Mouse (Mus musculus) lung, embryonic 15.5 days (tissue): ENCODE results near the gene Glmp. TPM values are rescaled to one million over a fixed set of nuclear protein-coding genes. Genes with fewer than 3 reads are reported as not detected.
A peak's percentile ranks its signal among the peaks of the same experiment; 100 is the strongest.
"Not testable (repeated sequence)": the region's sequence is repeated elsewhere in the genome, so short reads cannot be mapped to it uniquely, and the experiment has no call there.

Source experiments
- ATAC-seq: fragments of 200-750 bp; cut with Nextera tagmentation; 2 replicates; pipeline ENCODE4 v1.8.0; 2017; ENCODE audit warnings: moderate number of reproducible peaks, borderline replicate concordance; ENCODE audit not compliant: low FRiP score, low TSS enrichment; ENCODE audit errors: extremely low read depth
- H3K27ac ChIP-seq: fragments of 300-500 bp; sonication (generic); 2 replicates; pipeline ENCODE4 v1.5.1; 2015; ENCODE audit warnings: moderate library complexity, mild to moderate bottlenecking, inconsistent platforms
- H3K27me3 ChIP-seq: fragments of 300-500 bp; sonication (generic); 2 replicates; pipeline ENCODE4 v1.6.1; 2015; ENCODE audit warnings: inconsistent platforms
- H3K36me3 ChIP-seq: fragments of 300-500 bp; sonication (generic); 2 replicates; pipeline ENCODE4 v1.6.1; 2015; ENCODE audit warnings: inconsistent platforms
- H3K4me1 ChIP-seq: fragments of 300-500 bp; sonication (generic); 2 replicates; pipeline ENCODE4 v1.6.1; 2015; ENCODE audit warnings: inconsistent platforms
- H3K4me2 ChIP-seq: fragments of 300-500 bp; sonication (generic); 2 replicates; pipeline ENCODE4 v1.6.1; 2015; ENCODE audit warnings: inconsistent platforms, mild to moderate bottlenecking, moderate library complexity
- H3K4me3 ChIP-seq: fragments of 300-500 bp; sonication (generic); 2 replicates; pipeline ENCODE4 v1.5.1; 2015; ENCODE audit warnings: mild to moderate bottlenecking, inconsistent platforms
- H3K9ac ChIP-seq: fragments of 300-500 bp; sonication (generic); 2 replicates; pipeline ENCODE4 v1.6.1; 2015; ENCODE audit warnings: inconsistent platforms
- H3K9me3 ChIP-seq: fragments of 300-500 bp; sonication (generic); 2 replicates; pipeline ENCODE4 v1.6.1; 2016; ENCODE audit warnings: inconsistent platforms
- WGBS: fragments of 180-500 bp; shearing (Covaris S2); methylation state at CpG from one replicate; pipeline ENCODE4 v1.1.7; 2015; 5-methylcytosine and 5-hydroxymethylcytosine counted together
- polyA plus RNA-seq: library from polyadenylated mRNA; unstranded; fragments of >200 nt; fragmentation: Nextera tagmentation; extraction: Ambion mirVana; gene quantifications from 2 replicates; pipeline ENCODE4 v1.2.1, GENCODE M21; 2015

The Glmp gene
- polyA plus RNA-seq, 1 experiment from 2014 or later, result 203 TPM

GRCm38 (mm10) chr3:88365705-88366361, 41.0 kb downstream of the Glmp start:
- H3K27me3 ChIP-seq, result peaks cover 13% of the 10 kb centered on the region
- H3K4me3 ChIP-seq, result no peak overlapping the region
- WGBS, result 36% methylated on average over 34 of the region's 34 CpGs
- no peak for ATAC-seq
- no peak overlapping the region for H3K27ac ChIP-seq
- no peak overlapping the region for H3K9ac ChIP-seq
- peaks cover 18% of the 10 kb centered on the region for H3K36me3 ChIP-seq
- no peaks in the 10 kb centered on the region; the same call in 1 of the 2 replicates for H3K9me3 ChIP-seq
- H3K4me1 ChIP-seq, result peaks cover 18% of the 10 kb centered on the region
- no peak overlapping the region for H3K4me2 ChIP-seq

DNA sequence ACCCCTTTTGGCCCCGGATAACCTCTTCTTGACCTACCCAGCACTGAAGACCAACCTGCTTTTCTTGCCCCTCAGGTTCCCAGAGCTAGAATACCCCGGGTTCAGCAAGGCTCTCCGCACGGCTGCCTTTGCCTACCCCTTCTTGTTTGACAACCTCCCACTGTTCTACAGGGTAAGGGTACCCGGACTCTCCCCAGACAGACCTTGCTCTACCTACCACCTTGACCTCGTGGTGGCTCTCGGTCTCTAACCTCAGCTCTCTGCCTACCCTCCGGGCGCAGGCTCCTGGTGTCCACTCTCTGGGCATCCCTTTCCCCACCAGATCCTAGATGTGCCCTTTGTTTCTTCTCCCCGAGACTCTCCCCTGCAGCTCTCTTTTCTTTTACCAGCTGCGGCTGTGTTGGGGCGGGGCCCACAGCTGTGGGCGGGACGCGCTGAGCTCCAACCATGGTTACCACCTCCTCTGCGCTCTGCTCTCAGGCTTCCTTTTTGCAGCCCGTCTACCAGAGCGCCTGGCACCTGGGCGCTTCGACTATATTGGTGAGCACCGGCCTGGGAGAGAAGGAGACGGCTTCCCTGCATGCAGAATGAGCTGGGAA, 42.1 kb downstream of the Glmp start:
- not testable (repeated sequence) for H3K27ac ChIP-seq, H3K9me3 ChIP-seq, H3K36me3 ChIP-seq, H3K9ac ChIP-seq
- Histone ChIP-seq H3K4me2 (peak overlapping the region; percentile 49; the same call in 1 of the 2 replicates), H3K27me3 (peaks cover 13% of the 10 kb centered on the region), H3K4me3 (peak overlapping the region; percentile 19; the same call in 1 of the 2 replicates), H3K4me1 (peaks cover 18% of the 10 kb centered on the region)
- peak; percentile 61; the same call in 1 of the 2 replicates for ATAC-seq
- WGBS, result 9% methylated on average over 21 of the region's 22 CpGs

DNA sequence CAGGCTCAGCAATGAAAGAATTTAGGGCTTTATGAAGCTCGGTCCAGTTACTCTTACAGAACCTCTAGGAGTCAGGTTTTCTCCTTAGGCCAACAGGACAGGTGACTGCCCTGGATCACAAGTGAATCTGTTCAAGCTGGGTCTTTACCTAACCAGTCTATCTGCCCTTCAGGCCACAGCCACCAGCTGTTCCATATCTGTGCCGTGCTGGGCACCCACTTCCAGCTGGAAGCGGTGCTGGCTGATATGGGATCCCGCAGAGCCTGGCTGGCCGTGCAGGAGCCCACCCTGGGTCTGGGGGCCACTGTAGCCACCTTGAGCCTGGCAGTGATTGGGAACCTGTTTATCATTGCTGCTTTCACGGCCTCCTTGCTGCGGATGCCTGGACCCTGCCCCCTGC, 42.7 kb downstream of the Glmp start:
- WGBS, result 45% methylated on average over 3 of the region's 7 CpGs

DNA sequence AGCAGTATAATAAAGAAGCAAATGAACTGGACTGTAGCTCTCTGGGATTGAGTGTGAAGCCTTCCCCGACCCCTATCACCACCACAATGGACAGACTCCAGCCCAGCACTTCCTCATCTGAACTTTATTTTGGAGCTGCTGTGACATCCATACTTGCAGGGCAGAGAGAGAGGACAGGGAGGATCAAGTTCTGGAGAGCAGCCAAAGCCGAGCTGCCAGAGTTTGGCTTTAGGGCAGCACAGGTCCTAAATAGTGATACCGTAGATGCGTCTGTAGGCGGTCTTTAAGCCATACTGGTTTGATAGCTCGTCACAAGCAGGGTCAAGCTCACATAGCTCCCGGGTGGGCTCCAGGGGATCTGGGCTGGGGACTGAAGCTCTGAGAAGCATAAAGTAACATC, 43.7 kb downstream of the Glmp start:
- WGBS, result 66% methylated on average over 7 of the region's 7 CpGs
- not testable (repeated sequence) for H3K9me3 ChIP-seq, H3K4me2 ChIP-seq, H3K36me3 ChIP-seq, H3K4me3 ChIP-seq, H3K27ac ChIP-seq, ATAC-seq, H3K9ac ChIP-seq
- Histone ChIP-seq H3K27me3 (peaks cover 13% of the 10 kb centered on the region), H3K4me1 (peaks cover 17% of the 10 kb centered on the region)

More for the DNA sequence above, 42.7 kb downstream of the Glmp start:
- H3K9ac ChIP-seq, ATAC-seq, H3K9me3 ChIP-seq, H3K36me3 ChIP-seq, H3K4me2 ChIP-seq, H3K27ac ChIP-seq, H3K4me3 ChIP-seq: not testable (repeated sequence)
- H3K4me1 ChIP-seq, result peaks cover 18% of the 10 kb centered on the region
- peaks cover 13% of the 10 kb centered on the region for H3K27me3 ChIP-seq

GRCm38 (mm10) chr3:88372643-88373042, 47.8 kb downstream of the Glmp start, which contains the start of gene Bglap3:
Gene Bglap3 (minus strand): TSS chr3:88372743.
- H3K9me3 ChIP-seq, H3K4me1 ChIP-seq, H3K36me3 ChIP-seq, ATAC-seq, H3K27me3 ChIP-seq, H3K9ac ChIP-seq, H3K4me2 ChIP-seq, H3K4me3 ChIP-seq, H3K27ac ChIP-seq: not testable (repeated sequence)
- WGBS, result 89% methylated on average over 9 of the region's 9 CpGs

GRCm38 (mm10) chr3:88375750-88376626, 51.2 kb downstream of the Glmp start:
- not testable (repeated sequence) for H3K36me3 ChIP-seq, H3K9me3 ChIP-seq, H3K9ac ChIP-seq, H3K4me1 ChIP-seq, H3K27me3 ChIP-seq, H3K27ac ChIP-seq
- peak overlapping the region; percentile 12; the same call in 1 of the 2 replicates for H3K4me3 ChIP-seq
- WGBS, result 10% methylated on average over 19 of the region's 19 CpGs
- peak; percentile 79; the same call in 1 of the 2 replicates for ATAC-seq
- peak overlapping the region; percentile 45 for H3K4me2 ChIP-seq

- not testable (repeated sequence) for H3K27ac ChIP-seq, H3K27me3 ChIP-seq, H3K36me3 ChIP-seq, H3K9me3 ChIP-seq, H3K9ac ChIP-seq, H3K4me1 ChIP-seq
- Histone ChIP-seq H3K4me3 (peak overlapping the region; percentile 12; the same call in 1 of the 2 replicates), H3K4me2 (peak overlapping the region; percentile 45)
- ATAC-seq, result peak; percentile 15; the same call in 1 of the 2 replicates
- WGBS, result 17% methylated on average over 7 of the region's 7 CpGs
Observed at GRCm38 (mm10) chr3:88376644-88377043, 51.8 kb downstream of the Glmp start.

- not testable (repeated sequence) for H3K9me3 ChIP-seq, H3K4me1 ChIP-seq, H3K27me3 ChIP-seq, H3K9ac ChIP-seq, H3K27ac ChIP-seq, H3K36me3 ChIP-seq, H3K4me3 ChIP-seq, ATAC-seq, H3K4me2 ChIP-seq
- WGBS, result 64% methylated on average over 4 of the region's 5 CpGs
Observed at GRCm38 (mm10) chr3:88378599-88378998, 53.8 kb downstream of the Glmp start, which contains the start of gene Bglap2. Gene Bglap2 (minus strand): TSS chr3:88378699.

Other genes starting within 250 kb of the Glmp start
- gene Ttc24, start 246.7 kb upstream of the Glmp start, polyA plus RNA-seq, result not detected in 2 replicates
- 25.2 and 26.6 TPM in 2 replicates for gene Iqgap3, start 243.1 kb upstream of the Glmp start, polyA plus RNA-seq
- gene Mef2d, start 182.7 kb upstream of the Glmp start, polyA plus RNA-seq, result 16.7 and 20.4 TPM in 2 replicates
- gene Rhbg, start 70.3 kb upstream of the Glmp start, polyA plus RNA-seq, result 0.34 and 0.42 TPM in 2 replicates
- gene Gm38392, start 37.8 kb upstream of the Glmp start, polyA plus RNA-seq, result 0.23 and 0.35 TPM in 2 replicates
- 10.0 and 12.2 TPM in 2 replicates for gene Tsacc, start 28.0 kb upstream of the Glmp start, polyA plus RNA-seq
- 525 and 549 TPM in 2 replicates for gene Cct3, start 27.9 kb upstream of the Glmp start, polyA plus RNA-seq
- gene Tmem79, start 11.1 kb downstream of the Glmp start, polyA plus RNA-seq, result 7.5 and 9.5 TPM in 2 replicates
- gene Smg5, start 11.2 kb downstream of the Glmp start, polyA plus RNA-seq, result 49.4 and 53.1 TPM in 2 replicates
- gene Paqr6, start 39.6 kb downstream of the Glmp start, polyA plus RNA-seq, result 9.5 and 10.1 TPM in 2 replicates
- not detected in 2 replicates for gene Bglap3, start 47.7 kb downstream of the Glmp start, polyA plus RNA-seq
- not detected in 2 replicates for gene Bglap2, start 53.7 kb downstream of the Glmp start, polyA plus RNA-seq
- 0.53 TPM in 1 of 2 replicates, not detected in the other for gene Bglap, start 59.4 kb downstream of the Glmp start, polyA plus RNA-seq
- gene Pmf1, start 85.3 kb downstream of the Glmp start, polyA plus RNA-seq, result 158 and 164 TPM in 2 replicates
- gene Slc25a44, start 100.1 kb downstream of the Glmp start, polyA plus RNA-seq, result 13.9 and 14.8 TPM in 2 replicates
- 4.5 and 5.3 TPM in 2 replicates for gene Sema4a, start 136.2 kb downstream of the Glmp start, polyA plus RNA-seq
- 111 and 121 TPM in 2 replicates for gene Lmna, start 184.9 kb downstream of the Glmp start, polyA plus RNA-seq
- 15.8 and 16.8 TPM in 2 replicates for gene Mex3a, start 207.4 kb downstream of the Glmp start, polyA plus RNA-seq
- 33.1 and 36.4 TPM in 2 replicates for gene Rab25, start 223.3 kb downstream of the Glmp start, polyA plus RNA-seq
- gene Lamtor2, start 228.1 kb downstream of the Glmp start, polyA plus RNA-seq, result 165 and 178 TPM in 2 replicates
- 46.4 and 49.4 TPM in 2 replicates for gene Ubqln4, start 228.7 kb downstream of the Glmp start, polyA plus RNA-seq